Mouse (Mus musculus) mouse embryonic stem cell (cell line): Measurements from ENCODE around the gene Atf6b.

Experiments
- in situ Hi-C, 2 experiments: fragments of 300-500 bp; cut with MboI; formaldehyde crosslinking; loops; 1 replicate in 1 of 2; 3 replicates in 1 of 2; pipeline ENCODE4 v1.14.3; 2019 to 2020; ENCODE audit warnings: low sequenced_read_pairs in 2 of 2, low pct_unique_long_range_greater_than_20kb in 1 of 2, mixed read lengths in 1 of 2; ENCODE audit not compliant: unreplicated experiment in 1 of 2

Atf6b gene

DNA sequence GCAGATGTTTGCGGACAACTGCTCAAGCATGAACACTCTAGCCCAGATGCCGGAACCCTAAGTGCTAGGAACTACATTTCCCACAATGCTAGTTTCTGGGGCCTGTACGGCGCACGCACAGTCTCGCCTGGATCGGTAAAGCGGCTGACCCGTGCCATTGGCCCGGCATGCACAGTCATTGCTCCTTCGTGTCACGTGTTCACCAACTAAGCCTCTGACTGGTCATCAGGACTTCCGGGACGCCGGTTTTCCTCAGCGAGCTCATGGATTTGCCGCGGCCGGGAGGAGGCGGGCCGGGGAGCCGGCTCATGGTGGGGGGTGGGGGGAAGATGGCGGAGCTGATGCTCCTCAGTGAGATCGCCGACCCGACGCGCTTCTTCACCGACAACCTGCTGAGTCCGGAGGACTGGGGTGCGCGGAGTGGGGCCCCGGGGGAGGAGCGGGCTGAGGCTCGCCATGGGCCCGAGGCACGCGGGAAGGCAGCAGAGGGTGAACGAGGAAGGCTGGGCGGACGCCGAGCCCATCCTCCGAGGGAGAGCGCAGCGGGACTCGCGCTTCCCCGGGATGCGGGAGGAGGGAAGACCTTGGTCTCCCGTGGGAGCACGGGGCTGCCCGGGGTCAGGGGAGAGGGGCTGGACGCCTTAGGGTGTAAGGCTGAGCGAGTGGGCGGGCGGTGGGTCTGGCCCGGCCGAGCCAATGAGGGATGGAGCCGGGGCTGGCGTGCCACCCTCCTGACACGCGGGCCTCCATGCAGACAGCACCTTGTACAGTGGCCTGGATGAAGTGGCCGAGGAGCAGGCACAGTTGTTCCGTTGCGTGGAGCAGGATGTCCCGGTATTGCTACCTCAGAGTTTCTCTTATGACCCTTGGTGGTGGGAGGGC is at the start of gene Atf6b:
Gene Atf6b, plus strand, starts transcription at position 241 of the 882 bp plus-strand sequence.
- in situ Hi-C loops = loop anchor here in 1 of 2 experiments (10.0 kb wide), 1 partner anchor 298 kb away; no protein-coding TSS in a partner anchor

DNA sequence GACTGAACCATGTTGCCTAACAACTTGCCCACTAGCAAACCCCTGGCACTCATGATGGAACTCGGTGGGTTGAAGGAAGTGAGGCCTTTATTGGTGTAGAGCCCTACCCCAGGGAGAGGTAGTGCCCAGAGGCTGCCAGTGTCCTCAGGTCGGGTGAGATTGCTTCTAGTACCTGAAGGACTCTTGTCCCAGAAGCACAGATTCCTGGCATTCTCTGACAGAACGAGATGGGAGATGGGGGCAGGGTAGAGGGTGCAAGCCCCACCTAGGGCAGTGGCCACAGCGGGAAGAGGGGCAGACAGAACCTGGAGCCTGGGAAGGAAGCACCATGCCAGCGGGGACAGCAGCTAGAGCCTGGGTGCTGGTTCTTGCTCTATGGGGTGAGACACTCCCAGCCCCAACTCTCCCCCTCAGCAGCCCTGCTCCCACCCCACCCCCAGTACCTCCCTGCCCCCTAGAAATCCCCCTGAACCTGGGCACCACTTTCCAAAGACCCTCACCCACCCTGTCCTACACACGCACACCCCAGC is 49.3 kb upstream of the Atf6b start, which contains the start of gene Ager:
Gene Ager, plus strand, starts transcription at position 297 of the 530 bp plus-strand sequence.
- in situ Hi-C loops = no loop called here

DNA sequence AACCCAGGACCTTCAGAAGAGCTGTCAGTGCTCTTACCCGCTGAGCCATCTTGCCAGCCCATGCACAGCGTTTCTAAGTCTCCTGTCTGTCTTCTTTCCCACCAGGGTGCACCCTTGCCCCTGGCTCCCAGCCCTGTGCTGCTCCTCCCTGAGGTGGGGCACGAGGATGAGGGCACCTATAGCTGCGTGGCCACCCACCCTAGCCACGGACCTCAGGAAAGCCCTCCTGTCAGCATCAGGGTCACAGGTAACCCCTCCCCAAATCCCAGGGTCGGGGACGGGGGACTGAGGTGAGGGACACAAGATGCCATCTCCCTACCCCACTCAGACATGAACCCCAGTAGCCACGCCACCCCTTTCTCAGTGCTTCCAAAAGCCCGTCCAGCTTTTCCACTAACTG is 47.1 kb upstream of the Atf6b start:
- in situ Hi-C loops = no loop called here

DNA sequence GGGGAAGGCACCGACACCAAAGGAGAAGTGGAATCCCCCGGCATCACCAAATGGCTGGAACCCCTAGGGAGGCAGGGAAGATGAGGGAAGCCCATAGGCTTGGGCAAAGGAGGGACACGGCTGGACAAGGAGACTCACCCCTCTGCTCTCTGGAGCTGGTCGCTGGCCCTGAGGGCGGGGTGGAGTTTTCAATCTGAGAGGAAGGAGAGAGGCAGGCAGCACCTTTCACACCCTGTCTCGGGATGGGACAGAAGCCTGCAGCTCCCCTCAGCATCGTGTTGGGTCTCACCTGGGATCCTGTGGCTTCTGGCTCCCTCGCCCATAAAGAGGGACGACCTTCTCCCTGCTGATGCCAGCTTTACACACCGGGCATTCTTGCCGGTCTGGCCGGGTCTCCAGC is 45.1 kb upstream of the Atf6b start:
- in situ Hi-C loops = no loop called here

DNA sequence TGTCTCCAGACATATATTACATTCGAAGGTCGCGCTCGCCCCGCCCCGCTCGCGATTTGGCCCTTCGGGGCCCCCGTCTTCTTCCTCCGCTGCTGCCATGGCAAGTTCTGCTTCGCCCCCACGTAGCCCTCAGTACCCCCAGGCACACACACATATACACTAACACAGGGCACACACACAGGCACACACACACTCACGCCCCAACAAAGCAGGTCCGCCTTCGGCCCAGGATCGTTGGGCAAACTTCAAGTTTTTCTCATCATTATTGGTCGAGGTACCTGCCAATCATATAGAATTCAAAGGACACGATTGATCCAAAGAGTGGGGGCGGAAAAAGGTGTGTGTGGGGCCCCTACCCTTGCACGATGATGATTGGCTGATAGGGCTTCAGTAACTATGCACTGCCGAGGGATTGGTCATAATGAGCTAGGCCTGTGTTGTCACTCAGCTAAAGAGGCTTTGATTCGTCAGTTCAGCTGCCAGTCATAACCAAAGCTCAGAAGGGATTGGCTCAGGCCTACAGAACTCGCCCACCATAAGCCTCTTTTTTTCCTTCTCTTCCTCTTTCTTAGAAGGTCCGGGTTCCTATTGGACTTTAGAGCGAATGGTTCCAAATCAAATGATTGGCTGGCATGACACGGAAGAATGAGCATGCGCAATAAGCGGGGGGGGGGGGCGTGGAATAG is 43.4 kb upstream of the Atf6b start, which contains the start of gene Rnf5:
Gene Rnf5, minus strand, starts transcription at position 316 of the 686 bp plus-strand sequence.
- in situ Hi-C loops = no loop called here

DNA sequence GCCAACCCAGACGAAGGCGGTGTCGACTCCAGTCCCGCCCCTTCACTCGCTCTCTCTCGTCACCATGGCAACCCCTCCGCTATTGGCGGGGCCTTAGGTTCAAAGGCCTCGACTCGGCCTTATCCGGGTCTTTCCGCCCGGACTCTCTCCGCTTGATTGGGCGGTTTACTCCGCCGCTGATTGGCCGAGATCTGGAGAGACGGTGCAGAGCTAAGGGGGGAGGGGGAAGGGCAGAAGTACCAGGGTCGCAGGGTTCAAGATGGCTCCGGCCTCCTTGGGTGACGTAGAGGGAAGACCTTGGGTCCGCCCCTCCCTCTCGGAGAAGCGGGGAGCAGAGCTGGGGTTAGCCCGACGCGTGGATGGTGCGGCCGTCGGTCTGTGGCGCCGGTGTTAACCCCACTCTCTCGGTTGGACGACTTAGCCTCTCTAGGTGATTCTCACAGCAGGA is 42.9 kb upstream of the Atf6b start, which contains the start of gene Agpat1:
Gene Agpat1, plus strand, starts transcription at position 202 of the 448 bp plus-strand sequence.
- in situ Hi-C loops = no loop called here

DNA sequence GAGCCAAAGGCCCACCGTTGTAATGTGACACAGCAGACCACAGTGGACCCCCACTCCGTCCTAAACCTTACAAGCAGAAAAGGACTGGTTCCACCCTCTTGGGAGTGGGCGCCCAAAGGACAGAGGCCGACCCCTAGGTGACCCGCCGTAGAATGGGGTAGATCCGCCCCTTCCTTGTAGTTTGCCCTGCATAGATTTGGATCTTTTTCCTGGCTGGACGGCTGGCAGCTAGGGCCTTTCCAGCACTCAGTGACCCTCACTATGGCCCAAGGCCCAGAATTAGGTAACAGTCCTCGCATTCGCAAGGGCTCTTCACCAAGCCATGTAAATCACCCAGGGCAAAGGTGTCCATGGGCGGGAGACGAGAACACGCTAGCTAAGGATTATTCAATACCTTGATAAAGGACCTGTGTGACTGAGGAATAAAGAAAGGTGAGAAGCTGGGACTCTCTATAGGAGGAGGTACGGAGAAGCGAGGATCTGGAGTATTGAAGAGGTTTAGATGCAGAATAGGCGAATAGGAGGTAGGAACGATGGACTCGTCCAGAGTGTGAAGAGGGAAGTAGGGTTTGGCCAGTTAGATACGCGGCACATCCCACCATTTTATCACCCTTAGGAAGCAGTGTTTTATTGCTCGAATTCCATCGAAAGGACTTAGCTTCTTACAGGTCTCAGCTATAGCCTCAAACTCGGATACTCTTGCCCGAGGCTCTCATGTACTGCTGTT is 42.3 kb upstream of the Atf6b start:
- in situ Hi-C loops = no loop called here

DNA sequence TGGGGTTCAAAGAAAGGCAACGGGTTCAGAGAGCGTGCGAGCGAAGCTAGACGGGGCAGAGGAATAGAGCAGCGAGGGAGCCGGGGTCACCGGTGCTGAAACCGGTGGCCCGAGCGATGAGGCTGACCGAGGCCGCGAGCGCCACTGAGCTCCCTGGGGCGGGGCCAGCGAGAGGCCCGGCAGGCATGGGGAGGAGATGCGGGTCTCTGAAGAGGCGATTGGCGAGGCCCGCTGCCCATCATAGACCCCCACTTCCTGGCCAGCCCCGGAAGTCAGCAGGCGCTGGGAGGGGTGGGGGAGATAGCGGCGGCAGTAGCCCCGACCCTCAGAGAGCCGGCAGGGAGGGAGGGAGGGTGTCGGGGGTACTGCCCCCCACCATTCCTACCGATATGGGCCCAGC is 41.3 kb upstream of the Atf6b start:
- in situ Hi-C loops = no loop called here

DNA sequence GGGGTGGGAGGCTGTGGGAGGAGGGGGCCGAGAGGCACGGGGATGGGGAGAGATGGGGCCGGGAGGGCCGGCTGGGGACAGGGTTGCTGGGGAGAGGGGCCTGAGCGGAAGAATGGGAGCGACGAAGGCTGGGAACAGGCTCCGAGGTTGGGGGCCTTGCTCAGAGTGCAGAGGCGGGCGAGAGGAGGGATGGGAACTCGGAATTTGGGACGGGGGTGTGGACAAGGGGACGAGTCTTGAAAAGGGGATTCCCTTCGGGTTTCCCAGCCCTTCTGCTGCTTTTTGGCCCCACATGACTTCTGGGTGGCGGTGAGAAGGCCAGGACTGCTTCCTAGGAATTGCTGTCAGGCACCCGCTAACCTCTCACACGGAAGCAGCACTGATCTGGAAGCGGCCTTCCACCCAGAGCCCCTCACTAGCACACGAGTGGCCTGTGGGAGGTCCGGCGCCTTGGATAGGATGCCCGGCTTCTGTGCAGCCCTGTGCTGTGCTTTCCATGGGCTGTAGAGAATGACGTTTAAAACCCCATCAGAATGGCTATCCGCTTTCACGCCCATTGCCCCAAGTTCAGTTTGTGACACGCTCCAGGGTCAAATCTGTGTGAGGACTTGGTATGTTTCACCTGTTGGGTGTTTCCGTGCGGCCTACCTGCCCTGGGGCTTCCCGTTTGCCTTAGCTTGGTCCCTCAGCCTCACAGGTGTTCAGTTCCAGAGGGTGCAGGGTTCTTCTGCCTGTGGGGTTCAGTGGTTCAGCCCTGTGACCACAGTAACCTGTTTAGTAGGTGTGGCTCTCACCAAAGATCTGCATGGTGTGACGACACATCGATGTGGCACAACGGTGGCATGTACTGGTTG is 40.5 kb upstream of the Atf6b start:
- in situ Hi-C loops = no loop called here

DNA sequence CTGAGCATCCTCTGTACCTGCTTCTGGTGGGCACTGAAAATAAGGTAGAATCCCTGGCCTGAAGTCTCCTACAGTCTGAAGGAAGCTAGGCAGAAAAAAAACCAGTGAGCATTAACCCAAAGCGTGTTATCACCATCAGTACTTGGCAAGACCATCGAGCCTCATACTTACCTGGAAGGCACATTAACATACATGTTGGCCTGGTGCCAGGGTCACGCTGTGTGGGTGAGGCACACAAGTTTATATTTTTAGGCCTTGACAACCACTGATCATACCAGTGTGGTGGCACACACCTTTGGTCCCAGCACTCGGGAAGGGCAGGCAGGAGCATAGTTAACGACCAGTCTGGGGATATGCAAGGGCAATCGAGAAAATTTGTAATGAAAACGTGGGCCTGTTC is 38.9 kb upstream of the Atf6b start:
- in situ Hi-C loops = no loop called here

DNA sequence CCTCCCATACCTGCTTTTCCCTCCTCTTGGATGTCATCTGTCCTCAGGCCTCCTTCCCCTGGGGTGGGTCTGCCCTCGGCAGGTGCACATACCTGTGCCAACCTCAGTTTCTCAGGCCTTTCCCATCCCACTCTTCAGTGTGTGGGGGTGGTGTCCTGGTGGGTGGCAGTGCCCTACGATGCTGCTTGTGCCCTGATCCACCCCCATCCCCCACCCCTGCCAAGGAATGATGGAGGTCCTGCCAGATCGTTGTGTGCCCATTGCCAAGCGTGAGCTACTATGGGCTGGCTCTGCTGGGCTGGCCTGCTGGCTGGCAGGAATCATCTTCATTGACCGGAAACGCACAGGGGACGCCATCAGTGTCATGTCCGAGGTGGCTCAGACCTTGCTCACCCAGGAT is 35.9 kb upstream of the Atf6b start:
- in situ Hi-C loops = no loop called here

DNA sequence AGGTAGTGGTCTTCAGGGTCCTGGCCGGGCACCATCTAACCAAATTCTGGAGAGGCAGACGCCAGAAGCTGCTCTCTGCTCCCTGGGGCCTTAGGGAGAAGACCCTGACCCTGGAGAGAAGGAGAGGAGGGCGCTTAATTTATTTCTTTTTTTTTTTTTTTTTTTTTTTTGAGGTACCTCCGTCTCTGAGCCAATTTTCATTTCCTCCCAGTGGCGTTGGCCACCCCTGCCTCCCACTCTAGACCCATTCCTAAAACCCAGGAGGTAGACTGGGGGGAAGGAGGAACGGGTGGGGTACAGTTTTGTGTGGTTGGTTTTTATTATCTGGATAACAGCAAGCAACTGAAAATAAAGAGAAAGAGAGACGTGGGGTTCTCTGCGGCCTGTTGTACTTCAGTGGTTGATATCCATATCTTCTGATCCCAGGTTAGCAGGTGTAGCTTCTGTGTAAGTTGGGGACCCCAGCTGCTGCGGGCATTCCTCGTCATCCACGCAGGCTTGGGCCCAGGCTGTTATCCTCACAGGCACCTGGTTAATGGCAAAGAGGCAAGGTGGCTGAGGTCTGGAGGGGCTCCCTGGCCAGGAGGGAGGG is 33.8 kb upstream of the Atf6b start:
- in situ Hi-C loops = no loop called here

DNA sequence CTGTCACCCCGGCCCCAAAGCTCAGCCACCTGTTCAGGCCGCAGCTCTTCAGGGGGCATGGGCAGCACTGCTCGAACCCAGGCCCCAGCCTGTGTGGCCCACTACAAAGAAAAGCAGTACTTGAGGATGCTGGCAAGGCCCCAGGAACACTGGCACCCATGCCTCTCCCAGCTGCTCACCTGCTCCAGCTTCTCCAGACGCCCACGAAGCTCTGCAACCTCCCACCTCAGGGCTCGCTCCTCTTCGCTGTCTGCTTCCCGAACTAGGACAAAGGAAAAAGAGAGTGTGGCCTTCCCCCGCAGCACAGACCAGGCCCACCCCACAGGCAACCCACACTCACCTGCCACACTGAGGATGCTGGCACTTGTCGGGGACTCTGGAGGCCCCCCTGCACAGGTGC is 33.1 kb upstream of the Atf6b start:
- in situ Hi-C loops = no loop called here

DNA sequence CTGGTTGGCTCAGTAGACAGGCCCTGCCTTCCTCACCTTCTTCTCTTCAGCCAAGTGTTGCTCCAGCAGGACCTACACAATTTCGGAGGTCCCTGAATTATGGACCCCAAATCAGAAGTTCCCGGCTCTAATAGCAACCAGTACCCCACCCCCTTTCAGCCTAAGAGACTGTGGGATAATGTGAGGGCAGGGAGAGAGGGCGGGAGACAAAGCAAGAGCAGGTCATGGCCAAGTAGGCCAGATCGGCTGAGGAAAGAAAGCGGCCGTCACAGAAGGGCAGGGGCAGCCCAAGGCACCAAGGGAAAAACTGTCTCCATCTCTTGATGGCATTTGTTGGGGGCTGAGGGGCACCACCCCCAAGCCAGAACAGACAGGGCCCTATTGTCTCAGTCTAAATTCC is 31.1 kb upstream of the Atf6b start, which contains the start of gene Egfl8:
Gene Egfl8, minus strand, starts transcription at position 101 of the 400 bp plus-strand sequence.
- in situ Hi-C loops = no loop called here

DNA sequence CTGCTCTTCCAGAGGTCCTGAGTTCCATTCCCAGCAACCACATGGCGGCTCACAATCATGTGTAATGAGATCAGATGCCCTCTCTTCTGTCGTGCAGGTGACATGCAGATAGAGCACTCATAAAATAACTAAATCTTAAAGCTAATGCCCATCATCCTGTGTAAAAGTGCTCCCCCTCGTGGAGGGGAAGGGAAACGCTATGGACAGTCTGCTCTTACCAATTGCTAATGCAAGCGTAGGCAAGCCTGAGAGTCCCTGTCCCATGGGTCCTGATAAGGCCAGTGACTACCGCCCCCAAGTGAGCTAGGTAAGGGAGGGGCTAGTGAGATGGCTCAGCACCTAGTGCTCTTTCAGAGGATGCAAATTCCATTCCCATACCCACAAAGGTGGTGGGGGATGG is 27.9 kb upstream of the Atf6b start:
- in situ Hi-C loops = no loop called here

DNA sequence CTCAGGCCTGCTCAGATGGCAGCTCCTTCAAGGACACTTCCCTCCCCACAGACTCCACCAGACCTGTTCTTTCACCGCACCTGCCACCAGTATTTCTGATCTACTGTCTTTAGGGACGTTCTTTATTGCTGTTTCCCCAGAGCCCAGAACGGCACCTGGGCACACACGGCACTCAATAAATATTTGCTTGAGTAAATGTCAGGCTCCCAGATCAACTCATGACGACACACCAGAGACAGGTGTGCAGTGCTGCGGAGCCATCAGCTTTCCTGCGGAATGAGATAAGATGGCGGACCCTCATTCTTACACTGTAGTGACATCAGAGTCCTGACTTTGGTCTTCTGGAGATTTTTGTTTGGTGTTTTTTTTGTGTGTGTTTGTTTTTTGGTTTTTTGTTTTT is 25.9 kb upstream of the Atf6b start:
- in situ Hi-C loops = no loop called here

DNA sequence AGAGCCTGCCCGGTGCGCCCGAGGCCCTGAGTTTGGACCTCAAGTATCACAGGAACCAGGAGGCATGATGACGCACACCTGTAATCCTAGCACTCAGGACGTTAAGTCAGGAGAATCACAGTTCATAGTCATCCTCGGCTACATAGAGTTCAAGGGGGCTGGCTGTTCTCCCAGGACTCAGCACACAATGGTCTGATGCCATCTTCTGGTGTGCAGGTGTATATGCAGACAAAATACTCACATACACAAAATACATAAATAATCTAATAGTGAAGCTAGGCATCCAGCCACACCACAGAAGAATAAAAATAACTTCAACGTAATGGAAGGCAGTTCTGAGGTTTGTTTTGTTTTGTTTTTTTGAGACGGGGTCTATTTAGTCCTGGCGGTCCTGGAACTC is 23.8 kb upstream of the Atf6b start:
- in situ Hi-C loops = no loop called here
